Mouse (Mus musculus) hindbrain, embryonic 11.5 days (tissue): ENCODE results near the gene Tpst1. TPM values are rescaled to one million over a fixed set of nuclear protein-coding genes. Genes with fewer than 3 reads are reported as not detected.
A peak's percentile ranks its signal among the peaks of the same experiment; 100 is the strongest.

Experiments used
- ATAC-seq: fragments of 200-750 bp; cut with Nextera tagmentation; 2 replicates; pipeline ENCODE4 v1.8.0; 2017; ENCODE audit warnings: mild to moderate bottlenecking, moderate TSS enrichment, moderate library complexity; ENCODE audit not compliant: low FRiP score
- DNase-seq: peaks from one replicate; pipeline ENCODE4 v3.0.0-alpha.2; 2015; ENCODE audit warnings: low spot score
- H3K27ac ChIP-seq: fragments of 300-500 bp; sonication (generic); 2 replicates; pipeline ENCODE4 v1.5.1; 2014; ENCODE audit warnings: mild to moderate bottlenecking, low read depth, low read length
- H3K27me3 ChIP-seq: fragments of 300-500 bp; sonication (generic); 2 replicates; pipeline ENCODE4 v1.6.1; 2014; ENCODE audit warnings: mild to moderate bottlenecking, low read length, moderate library complexity, mixed read lengths; ENCODE audit not compliant: control insufficient read depth, insufficient read depth
- H3K36me3 ChIP-seq: fragments of 300-500 bp; sonication (generic); 2 replicates; pipeline ENCODE4 v1.6.1; 2014; ENCODE audit warnings: mild to moderate bottlenecking, low read length, moderate library complexity, mixed read lengths; ENCODE audit not compliant: control insufficient read depth, insufficient read depth
- H3K4me1 ChIP-seq: fragments of 300-500 bp; sonication (generic); replicated peaks from 2 replicates; pipeline ENCODE4 v1.6.1; 2014; ENCODE audit warnings: low read length, mixed read lengths; ENCODE audit not compliant: control insufficient read depth, insufficient read depth
- H3K4me2 ChIP-seq: fragments of 300-500 bp; sonication (generic); replicated peaks from 2 replicates; pipeline ENCODE4 v1.6.1; 2014; ENCODE audit warnings: mild to moderate bottlenecking, low read depth, low read length
- H3K4me3 ChIP-seq: fragments of 300-500 bp; sonication (generic); 2 replicates; pipeline ENCODE4 v1.5.1; 2014; ENCODE audit warnings: low read depth, low read length
- H3K9ac ChIP-seq: fragments of 300-500 bp; sonication (generic); 2 replicates; pipeline ENCODE4 v1.6.1; 2014; ENCODE audit warnings: low read depth, low read length
- H3K9me3 ChIP-seq: fragments of 300-500 bp; sonication (generic); 2 replicates; pipeline ENCODE4 v1.6.1; 2016; ENCODE audit warnings: low read length; ENCODE audit not compliant: control insufficient read depth
- WGBS: fragments of 180-500 bp; shearing (Covaris S2); extraction: QIAGEN DNeasy Blood & Tissue Kit; methylation state at CpG from one replicate; pipeline ENCODE4 v1.1.7; 2014; 5-methylcytosine and 5-hydroxymethylcytosine counted together
- polyA plus RNA-seq: library from polyadenylated mRNA; unstranded; fragments of >200 nt; fragmentation: Nextera tagmentation; extraction: Ambion mirVana; gene quantifications from 2 replicates; pipeline ENCODE4 v1.2.1, GENCODE M21; 2014

Tpst1 gene
- polyA plus RNA-seq, 1 experiment from 2014 or later: 63.7 TPM

DNA sequence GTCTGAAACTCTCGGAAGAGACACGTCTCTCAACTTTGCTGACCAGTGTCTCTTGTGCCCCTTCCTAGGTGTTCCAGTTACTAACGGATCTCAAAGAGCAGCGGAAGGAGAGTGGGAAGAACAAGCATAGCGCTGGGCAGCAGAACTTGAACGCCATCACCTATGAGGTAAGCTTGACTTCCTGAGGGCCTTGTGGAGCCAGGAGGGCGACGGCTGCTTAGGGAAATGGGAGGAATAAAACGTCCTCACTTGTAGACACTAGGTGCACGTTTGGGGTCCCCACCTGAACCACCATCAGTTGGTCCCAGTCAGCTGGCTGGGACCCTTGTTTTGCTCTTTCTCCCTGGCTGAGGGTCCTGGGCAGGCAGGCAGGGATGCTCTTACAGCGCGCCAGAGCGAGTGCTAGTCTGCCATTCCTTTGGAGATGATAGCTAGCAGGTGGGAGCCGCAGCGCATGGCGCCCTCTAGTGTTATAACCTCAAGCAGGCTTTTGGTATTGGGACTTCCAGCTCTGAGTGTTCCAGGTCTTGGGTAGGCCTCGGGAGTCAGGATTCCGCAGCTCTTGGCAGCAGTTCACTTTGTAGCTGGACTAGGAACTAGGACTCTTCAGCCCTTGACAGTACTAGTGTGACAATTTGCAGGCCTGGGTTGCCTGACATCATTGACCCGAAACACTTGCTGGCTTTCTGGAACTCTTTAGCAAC lies 35.2 kb upstream of the Tpst1 start:
- Histone ChIP-seq H3K27me3 (no peaks in the 10 kb centered on the region), H3K4me3 (no peak overlapping the region), H3K27ac (no peak overlapping the region), H3K36me3 (peaks cover 8% of the 10 kb centered on the region; the same call in 1 of the 2 replicates), H3K9ac (no peak overlapping the region), H3K4me1 (no peaks in the 10 kb centered on the region), H3K4me2 (no peak overlapping the region), H3K9me3 (no peaks in the 10 kb centered on the region)
- ATAC-seq (no peak), DNase-seq (peak; percentile 75)
- 71% methylated on average over 19 of the region's 19 CpGs for WGBS

DNA sequence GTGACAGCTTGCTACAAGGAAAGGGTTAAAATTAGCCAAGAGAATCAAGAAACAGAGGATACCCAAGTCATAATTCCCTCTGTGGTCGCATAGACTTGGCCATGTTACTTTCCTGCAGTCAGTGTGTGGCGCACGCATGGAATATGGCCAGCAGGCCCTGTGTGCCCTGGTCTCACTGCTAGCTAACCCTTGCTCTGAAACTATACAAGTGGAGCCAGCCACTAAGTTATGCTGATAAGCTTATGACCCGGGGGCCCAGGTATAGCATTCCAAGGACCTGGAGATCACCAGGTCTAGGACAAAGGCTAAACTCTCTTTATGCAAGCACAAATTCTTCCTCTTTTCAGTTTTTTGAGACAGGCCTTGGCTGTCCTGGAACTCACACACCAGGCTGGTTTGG lies 32.3 kb upstream of the Tpst1 start:
- 95% methylated on average over 4 of the region's 4 CpGs for WGBS
- H3K36me3 ChIP-seq: peaks cover 8% of the 10 kb centered on the region; the same call in 1 of the 2 replicates
- H3K27ac ChIP-seq: no peak overlapping the region
- no peak overlapping the region for H3K4me2 ChIP-seq
- H3K9me3 ChIP-seq: no peaks in the 10 kb centered on the region
- DNase-seq (no peak), ATAC-seq (no peak)
- no peak overlapping the region for H3K9ac ChIP-seq
- H3K4me3 ChIP-seq: no peak overlapping the region
- H3K27me3 ChIP-seq: no peaks in the 10 kb centered on the region
- no peaks in the 10 kb centered on the region for H3K4me1 ChIP-seq

DNA sequence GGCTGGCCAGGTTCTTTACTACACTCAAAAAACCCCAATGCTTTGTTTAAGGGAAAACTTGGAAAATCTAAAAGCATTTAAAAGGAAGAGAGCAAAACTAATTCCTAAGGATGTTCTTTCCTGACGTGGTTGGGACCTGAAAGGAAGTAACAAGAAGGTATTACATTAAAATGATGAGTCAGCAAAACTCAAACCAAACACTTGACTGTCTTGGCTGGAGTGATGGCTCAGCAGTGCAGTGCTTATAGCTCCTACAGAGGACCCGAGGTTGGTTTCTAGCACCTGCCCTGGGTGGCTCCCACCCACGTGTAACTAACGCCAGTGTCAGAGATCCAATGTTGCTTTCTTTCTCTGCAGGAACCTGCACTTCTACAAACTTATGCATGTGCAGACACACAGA lies 31.9 kb upstream of the Tpst1 start:
- Histone ChIP-seq H3K4me1 (no peaks in the 10 kb centered on the region), H3K36me3 (peaks cover 8% of the 10 kb centered on the region; the same call in 1 of the 2 replicates), H3K9me3 (no peaks in the 10 kb centered on the region), H3K4me3 (no peak overlapping the region), H3K27me3 (no peaks in the 10 kb centered on the region), H3K27ac (no peak overlapping the region), H3K4me2 (no peak overlapping the region), H3K9ac (no peak overlapping the region)
- 92% methylated on average over 4 of the region's 4 CpGs for WGBS
- DNase-seq: no peak
- no peak for ATAC-seq

DNA sequence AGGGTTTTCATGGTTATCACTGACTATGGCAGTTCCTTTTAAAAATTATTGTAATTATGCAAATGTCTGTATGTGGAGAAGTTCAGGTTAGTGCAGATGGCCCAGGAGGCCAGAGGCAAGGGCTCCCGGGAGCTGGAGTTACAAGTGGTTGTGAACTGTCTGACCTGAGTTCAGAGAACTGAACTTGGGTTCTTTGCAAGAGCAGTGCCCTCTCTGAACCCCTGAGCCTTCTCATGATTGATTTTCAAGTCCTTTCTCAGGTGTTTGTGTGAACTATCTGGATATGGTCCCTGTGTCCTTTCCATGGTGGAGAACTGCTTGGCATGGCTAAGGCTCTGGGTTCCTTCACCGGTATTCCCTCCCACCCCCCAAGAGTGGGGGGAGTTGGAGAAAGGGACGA lies 29.4 kb upstream of the Tpst1 start:
- H3K27ac ChIP-seq: no peak overlapping the region

DNA sequence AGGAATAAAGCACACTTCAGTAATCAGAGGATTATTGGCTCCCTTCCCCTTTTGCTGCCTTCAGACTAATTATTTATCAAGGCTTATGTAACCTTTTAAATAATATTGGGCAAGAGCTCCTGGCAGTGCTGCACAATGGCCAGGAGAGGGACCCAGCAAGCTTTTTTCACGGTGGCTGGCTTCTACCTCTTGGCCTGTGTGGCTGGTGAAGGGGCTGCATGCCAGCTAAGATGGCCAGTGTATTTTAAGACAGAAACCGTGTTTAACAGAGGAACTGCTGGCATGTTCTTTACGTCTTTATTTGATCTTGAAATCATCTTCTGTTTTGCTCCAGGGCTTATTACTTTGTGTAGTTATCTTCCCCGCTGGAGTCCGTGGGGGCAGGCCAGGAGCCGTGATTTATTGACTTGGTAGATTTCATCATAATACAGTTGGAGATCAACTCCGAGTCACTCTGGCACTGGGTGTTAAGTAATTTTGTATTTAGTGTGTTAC lies 28.9 kb upstream of the Tpst1 start:
- no peaks in the 10 kb centered on the region for H3K27me3 ChIP-seq
- ATAC-seq (no peak), DNase-seq (no peak)
- H3K4me1 ChIP-seq: no peaks in the 10 kb centered on the region
- no peak overlapping the region for H3K27ac ChIP-seq
- 85% methylated on average over 7 of the region's 7 CpGs for WGBS
- H3K4me2 ChIP-seq: no peak overlapping the region
- no peak overlapping the region for H3K4me3 ChIP-seq
- no peaks in the 10 kb centered on the region for H3K9me3 ChIP-seq
- peaks cover 11% of the 10 kb centered on the region for H3K36me3 ChIP-seq
- H3K9ac ChIP-seq: no peak overlapping the region

More for the DNA sequence above, 29.4 kb upstream of the Tpst1 start:
- Histone ChIP-seq H3K4me1 (no peaks in the 10 kb centered on the region), H3K9me3 (no peaks in the 10 kb centered on the region), H3K9ac (no peak overlapping the region), H3K36me3 (peaks cover 11% of the 10 kb centered on the region), H3K27me3 (no peaks in the 10 kb centered on the region), H3K4me3 (no peak overlapping the region), H3K4me2 (no peak overlapping the region)
- no peak for DNase-seq
- 97% methylated on average over 3 of the region's 3 CpGs for WGBS
- no peak for ATAC-seq

DNA sequence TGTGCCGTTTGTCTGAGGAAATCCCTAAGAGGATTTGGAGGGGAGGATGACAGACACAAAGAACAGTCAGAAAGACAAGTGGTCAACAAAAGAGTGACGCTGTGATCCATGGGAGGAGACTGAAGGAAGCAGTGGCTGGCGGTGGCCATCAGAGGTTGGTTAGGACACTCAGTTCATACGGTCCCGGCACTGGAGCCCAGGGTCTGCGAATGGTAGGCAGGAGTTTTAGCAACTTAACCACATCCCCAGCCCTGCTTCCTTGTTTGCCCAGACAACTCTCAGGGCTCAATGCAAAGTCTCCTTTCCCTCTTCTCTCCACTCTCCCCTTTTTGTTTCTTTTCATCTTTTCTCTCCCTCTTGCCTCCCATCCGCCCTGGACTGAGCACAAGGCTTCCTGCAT lies 27.0 kb upstream of the Tpst1 start:
- Histone ChIP-seq H3K4me1 (no peaks in the 10 kb centered on the region), H3K27ac (no peak overlapping the region), H3K4me3 (no peak overlapping the region), H3K9me3 (no peaks in the 10 kb centered on the region), H3K9ac (no peak overlapping the region), H3K4me2 (no peak overlapping the region), H3K27me3 (no peaks in the 10 kb centered on the region), H3K36me3 (peaks cover 9% of the 10 kb centered on the region)
- ATAC-seq: no peak
- WGBS: 90% methylated on average over 7 of the region's 7 CpGs
- DNase-seq: no peak

DNA sequence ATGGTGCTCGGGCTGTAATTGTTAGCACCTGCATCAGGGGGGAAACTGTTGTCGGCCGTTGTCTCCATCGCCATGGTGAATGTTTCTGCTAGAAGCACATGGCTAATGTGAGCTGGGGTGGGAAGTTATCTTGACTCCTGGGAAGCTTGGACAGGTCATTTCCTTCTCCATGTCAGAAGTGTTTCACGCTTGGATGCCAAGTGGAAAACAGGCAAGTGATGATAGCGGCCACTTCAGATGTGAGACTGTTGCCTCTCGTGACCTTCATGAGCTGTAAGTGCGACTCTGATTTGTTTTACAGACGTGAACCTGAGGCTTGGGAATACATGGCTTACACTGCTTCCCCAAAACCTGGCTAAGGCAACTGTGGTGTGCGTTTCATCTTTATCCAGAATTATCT lies 26.5 kb upstream of the Tpst1 start:
- Histone ChIP-seq H3K4me3 (no peak overlapping the region), H3K4me1 (no peaks in the 10 kb centered on the region), H3K27ac (no peak overlapping the region), H3K9ac (no peak overlapping the region), H3K4me2 (no peak overlapping the region), H3K27me3 (no peaks in the 10 kb centered on the region), H3K36me3 (peaks cover 11% of the 10 kb centered on the region), H3K9me3 (no peaks in the 10 kb centered on the region)
- WGBS: 91% methylated on average over 10 of the region's 10 CpGs
- ATAC-seq: no peak
- DNase-seq: no peak

DNA sequence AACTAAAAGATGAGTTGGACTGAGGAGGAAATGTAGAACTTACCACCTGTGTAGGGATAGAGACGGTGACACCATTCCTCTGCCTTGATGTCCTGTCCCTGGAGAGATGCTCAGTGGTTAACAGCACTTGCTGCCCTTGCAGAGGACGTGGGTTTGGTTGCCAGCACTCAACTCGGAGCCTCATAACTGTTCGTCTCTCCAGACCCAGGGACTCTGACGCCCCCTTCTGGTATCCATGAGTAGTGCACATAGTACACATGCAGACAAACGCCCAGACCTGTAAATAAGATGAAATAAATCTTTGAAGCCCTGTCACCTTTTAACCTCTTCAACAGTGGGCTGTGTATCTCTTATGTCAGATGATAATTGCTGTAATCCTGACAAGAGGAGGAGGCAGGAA lies 26.1 kb upstream of the Tpst1 start:
- Histone ChIP-seq H3K9ac (no peak overlapping the region), H3K4me1 (no peaks in the 10 kb centered on the region), H3K27ac (no peak overlapping the region), H3K4me2 (no peak overlapping the region), H3K9me3 (no peaks in the 10 kb centered on the region), H3K27me3 (no peaks in the 10 kb centered on the region), H3K4me3 (no peak overlapping the region), H3K36me3 (peaks cover 11% of the 10 kb centered on the region)
- DNase-seq: no peak
- 76% methylated on average over 6 of the region's 6 CpGs for WGBS
- ATAC-seq: no peak

DNA sequence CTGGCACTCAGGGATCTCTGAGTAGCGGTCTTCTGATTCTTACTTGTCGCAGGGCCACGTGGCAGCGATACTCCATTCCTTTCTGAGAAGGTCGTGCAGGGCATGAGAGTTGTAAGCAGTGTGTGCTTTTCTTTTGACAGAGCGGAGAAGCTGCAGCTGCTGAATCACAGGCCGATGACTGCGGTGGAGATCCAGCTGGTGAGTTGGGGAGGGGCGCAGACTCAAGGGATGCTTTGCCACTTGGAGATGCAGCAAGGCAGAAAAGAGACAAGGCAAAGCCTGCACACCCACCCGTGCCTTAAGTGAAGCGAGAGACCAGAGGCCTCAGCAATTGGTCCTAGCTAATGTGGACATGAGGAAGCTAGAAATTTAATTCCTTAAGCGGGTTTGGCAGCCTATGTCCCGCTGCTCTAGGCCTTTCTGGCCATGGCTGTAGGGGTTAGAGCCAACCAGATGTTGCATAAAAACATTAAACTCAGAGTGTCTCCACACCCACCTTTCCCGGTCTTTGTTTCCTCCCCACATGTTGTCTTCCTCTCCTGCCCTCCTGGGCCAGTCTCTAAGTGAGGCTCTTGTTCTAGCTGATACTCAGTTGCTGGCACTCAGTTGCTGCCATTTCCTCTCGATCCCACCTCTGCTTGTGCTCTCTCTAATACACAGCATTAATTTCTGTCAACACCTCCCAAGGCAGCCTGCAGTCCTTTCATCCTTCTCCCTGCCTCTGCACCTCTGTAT lies 24.2 kb upstream of the Tpst1 start:
- Histone ChIP-seq H3K4me3 (no peak overlapping the region), H3K4me1 (no peaks in the 10 kb centered on the region), H3K27me3 (no peaks in the 10 kb centered on the region), H3K4me2 (no peak overlapping the region), H3K9me3 (no peaks in the 10 kb centered on the region), H3K9ac (no peak overlapping the region), H3K27ac (no peak overlapping the region), H3K36me3 (peaks cover 7% of the 10 kb centered on the region)
- ATAC-seq (no peak), DNase-seq (no peak)
- WGBS: 84% methylated on average over 15 of the region's 15 CpGs
